Mouse (Mus musculus): ENCODE results near the gene Epas1. TPM values are rescaled to one million over a fixed set of nuclear protein-coding genes. Genes with fewer than 3 reads are reported as not detected.

Epas1 gene
- polyA plus RNA-seq, 1 experiment from 2014 or later = 6.7 TPM

DNA sequence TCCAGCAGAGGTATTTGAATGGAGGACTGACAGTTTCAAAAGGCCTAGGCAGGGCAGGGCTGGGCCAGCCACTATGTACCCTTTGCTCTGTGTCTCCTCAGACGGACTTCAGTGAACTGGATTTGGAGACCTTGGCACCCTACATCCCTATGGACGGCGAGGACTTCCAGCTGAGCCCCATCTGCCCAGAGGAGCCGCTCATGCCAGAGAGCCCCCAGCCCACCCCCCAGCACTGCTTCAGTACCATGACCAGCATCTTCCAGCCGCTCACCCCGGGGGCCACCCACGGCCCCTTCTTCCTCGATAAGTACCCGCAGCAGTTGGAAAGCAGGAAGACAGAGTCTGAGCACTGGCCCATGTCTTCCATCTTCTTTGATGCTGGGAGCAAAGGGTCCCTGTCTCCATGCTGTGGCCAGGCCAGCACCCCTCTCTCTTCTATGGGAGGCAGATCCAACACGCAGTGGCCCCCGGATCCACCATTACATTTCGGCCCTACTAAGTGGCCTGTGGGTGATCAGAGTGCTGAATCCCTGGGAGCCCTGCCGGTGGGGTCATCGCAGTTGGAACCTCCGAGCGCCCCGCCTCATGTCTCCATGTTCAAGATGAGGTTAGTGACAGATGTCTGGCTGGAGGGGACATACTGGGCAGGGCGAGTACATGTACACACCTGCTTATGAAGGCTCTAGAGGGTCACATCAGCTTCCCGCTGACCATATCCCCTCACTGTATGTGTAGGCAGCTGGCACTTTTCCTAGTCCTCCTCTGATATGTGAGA, 74.1 kb downstream of the Epas1 start:
- 91% methylated on average over 19 of the region's 19 CpGs for WGBS
- no peak for DNase-seq (ENCODE audit: low spot score)
- no peak overlapping the region for H3K4me2 ChIP-seq (ENCODE audit: low read depth, low read length)
- H3K27ac ChIP-seq (replicated peaks; ENCODE audit: low read depth, low read length) = no peak overlapping the region
- H3K9ac ChIP-seq (replicated peaks; ENCODE audit: low read length) = no peak overlapping the region
- H3K36me3 ChIP-seq (replicated peaks; ENCODE audit: control insufficient read depth, insufficient read depth, low read depth, low read length) = no peaks in the 10 kb centered on the region
- H3K27me3 ChIP-seq (ENCODE audit: control insufficient read depth, insufficient read depth, low read length) = no peaks in the 10 kb centered on the region
- H3K4me3 ChIP-seq (ENCODE audit: low read depth, low read length) = no peak overlapping the region
- no peak for ATAC-seq (replicated peaks; ENCODE audit: insufficient number of reproducible peaks, low FRiP score, low TSS enrichment, low read depth)
- no peaks in the 10 kb centered on the region for H3K9me3 ChIP-seq (replicated peaks; ENCODE audit: control insufficient read depth, low read length)
- H3K4me1 ChIP-seq (ENCODE audit: control insufficient read depth, insufficient read depth, low read length) = no peaks in the 10 kb centered on the region

DNA sequence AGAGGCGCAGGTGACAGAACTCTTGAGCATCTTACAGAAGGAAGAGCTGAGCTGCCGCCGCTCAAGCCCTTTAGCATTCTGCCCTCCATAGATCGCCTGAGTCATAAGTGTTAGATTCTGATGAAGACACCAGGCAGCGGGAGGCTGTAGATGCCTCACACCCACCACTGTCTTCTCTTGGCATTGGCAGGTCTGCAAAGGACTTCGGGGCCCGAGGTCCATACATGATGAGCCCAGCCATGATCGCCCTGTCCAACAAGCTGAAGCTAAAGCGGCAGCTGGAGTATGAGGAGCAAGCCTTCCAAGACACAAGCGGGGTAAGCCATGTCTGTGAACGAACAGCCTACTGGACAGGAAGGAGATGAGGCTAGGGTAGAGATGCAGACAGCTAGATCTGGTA, 75.0 kb downstream of the Epas1 start:
- H3K4me3 ChIP-seq (ENCODE audit: low read depth, low read length) = no peak overlapping the region
- H3K27ac ChIP-seq (replicated peaks; ENCODE audit: low read depth, low read length) = no peak overlapping the region
- no peak overlapping the region for H3K4me2 ChIP-seq (ENCODE audit: low read depth, low read length)
- H3K4me1 ChIP-seq (ENCODE audit: control insufficient read depth, insufficient read depth, low read length) = no peaks in the 10 kb centered on the region
- no peak overlapping the region for H3K9ac ChIP-seq (replicated peaks; ENCODE audit: low read length)
- ATAC-seq (replicated peaks; ENCODE audit: insufficient number of reproducible peaks, low FRiP score, low TSS enrichment, low read depth) (no peak), DNase-seq (ENCODE audit: low spot score) (no peak)
- 92% methylated on average over 11 of the region's 11 CpGs for WGBS
- no peaks in the 10 kb centered on the region for H3K9me3 ChIP-seq (replicated peaks; ENCODE audit: control insufficient read depth, low read length)
- H3K27me3 ChIP-seq (ENCODE audit: control insufficient read depth, insufficient read depth, low read length) = no peaks in the 10 kb centered on the region
- no peaks in the 10 kb centered on the region for H3K36me3 ChIP-seq (replicated peaks; ENCODE audit: control insufficient read depth, insufficient read depth, low read depth, low read length)

DNA sequence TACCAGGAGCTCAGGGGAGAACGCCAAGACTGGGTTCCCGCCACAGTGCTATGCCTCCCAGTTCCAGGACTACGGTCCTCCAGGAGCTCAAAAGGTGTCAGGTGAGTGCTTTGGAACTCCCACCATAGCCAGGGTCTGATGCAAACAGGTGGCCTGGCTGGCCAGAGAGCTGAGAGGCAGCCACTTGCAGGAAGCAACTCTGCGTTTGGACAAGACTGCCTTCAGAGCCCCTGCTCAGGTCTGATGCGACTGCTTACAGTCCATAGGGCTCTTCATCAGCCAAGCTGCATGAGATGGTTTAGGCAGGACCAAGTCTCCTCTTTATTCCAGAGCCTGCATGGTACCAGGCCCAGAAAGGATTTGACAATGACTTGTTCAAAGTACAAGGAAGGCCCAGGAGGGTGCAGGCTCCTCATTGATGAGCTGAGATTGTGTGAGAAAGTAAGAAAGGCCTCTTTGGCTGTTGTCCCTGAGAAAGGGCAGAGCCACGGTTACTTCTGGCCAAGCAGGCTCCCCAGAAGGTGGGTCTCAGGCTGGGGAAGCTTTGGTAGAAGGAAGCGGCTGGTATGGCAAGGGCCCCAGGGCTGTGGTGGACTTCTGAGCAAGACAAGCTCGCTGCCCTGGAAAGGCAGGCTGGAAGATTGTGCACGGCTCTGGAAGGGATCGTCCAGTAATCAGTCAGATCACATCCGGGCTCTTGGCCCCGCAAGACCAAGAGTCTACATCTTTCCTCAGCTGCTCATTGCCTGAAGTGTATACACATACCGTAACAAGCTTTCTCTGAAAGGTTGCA, 76.1 kb downstream of the Epas1 start:
- Histone ChIP-seq H3K4me1 (ENCODE audit: control insufficient read depth, insufficient read depth, low read length) (no peaks in the 10 kb centered on the region), H3K9ac (replicated peaks; ENCODE audit: low read length) (no peak overlapping the region), H3K27me3 (ENCODE audit: control insufficient read depth, insufficient read depth, low read length) (no peaks in the 10 kb centered on the region), H3K27ac (replicated peaks; ENCODE audit: low read depth, low read length) (no peak overlapping the region), H3K36me3 (replicated peaks; ENCODE audit: control insufficient read depth, insufficient read depth, low read depth, low read length) (no peaks in the 10 kb centered on the region), H3K4me2 (ENCODE audit: low read depth, low read length) (no peak overlapping the region), H3K9me3 (replicated peaks; ENCODE audit: control insufficient read depth, low read length) (no peaks in the 10 kb centered on the region), H3K4me3 (ENCODE audit: low read depth, low read length) (no peak overlapping the region)
- ATAC-seq (replicated peaks; ENCODE audit: insufficient number of reproducible peaks, low FRiP score, low TSS enrichment, low read depth) = no peak
- DNase-seq (ENCODE audit: low spot score) = no peak
- 88% methylated on average over 13 of the region's 13 CpGs for WGBS

DNA sequence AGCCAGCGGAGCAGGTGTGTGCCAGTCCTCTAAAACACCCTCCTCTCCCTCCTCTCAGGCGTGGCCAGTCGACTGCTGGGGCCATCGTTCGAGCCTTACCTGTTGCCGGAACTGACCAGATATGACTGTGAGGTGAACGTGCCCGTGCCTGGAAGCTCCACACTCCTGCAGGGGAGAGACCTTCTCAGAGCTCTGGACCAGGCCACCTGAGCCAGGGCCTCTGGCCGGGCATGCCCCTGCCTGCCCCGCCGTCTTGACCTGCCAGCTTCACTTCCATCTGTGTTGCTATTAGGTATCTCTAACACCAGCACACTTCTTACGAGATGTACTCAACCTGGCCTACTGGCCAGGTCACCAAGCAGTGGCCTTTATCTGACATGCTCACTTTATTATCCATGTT, 77.4 kb downstream of the Epas1 start:
- H3K27me3 ChIP-seq (ENCODE audit: control insufficient read depth, insufficient read depth, low read length) = no peaks in the 10 kb centered on the region
- no peaks in the 10 kb centered on the region for H3K9me3 ChIP-seq (replicated peaks; ENCODE audit: control insufficient read depth, low read length)
- no peak overlapping the region for H3K4me3 ChIP-seq (ENCODE audit: low read depth, low read length)
- DNase-seq (ENCODE audit: low spot score) (no peak), ATAC-seq (replicated peaks; ENCODE audit: insufficient number of reproducible peaks, low FRiP score, low TSS enrichment, low read depth) (no peak)
- H3K4me2 ChIP-seq (ENCODE audit: low read depth, low read length) = no peak overlapping the region
- no peaks in the 10 kb centered on the region for H3K36me3 ChIP-seq (replicated peaks; ENCODE audit: control insufficient read depth, insufficient read depth, low read depth, low read length)
- H3K9ac ChIP-seq (replicated peaks; ENCODE audit: low read length) = no peak overlapping the region
- WGBS = 88% methylated on average over 12 of the region's 12 CpGs
- no peaks in the 10 kb centered on the region for H3K4me1 ChIP-seq (ENCODE audit: control insufficient read depth, insufficient read depth, low read length)
- no peak overlapping the region for H3K27ac ChIP-seq (replicated peaks; ENCODE audit: low read depth, low read length)

DNA sequence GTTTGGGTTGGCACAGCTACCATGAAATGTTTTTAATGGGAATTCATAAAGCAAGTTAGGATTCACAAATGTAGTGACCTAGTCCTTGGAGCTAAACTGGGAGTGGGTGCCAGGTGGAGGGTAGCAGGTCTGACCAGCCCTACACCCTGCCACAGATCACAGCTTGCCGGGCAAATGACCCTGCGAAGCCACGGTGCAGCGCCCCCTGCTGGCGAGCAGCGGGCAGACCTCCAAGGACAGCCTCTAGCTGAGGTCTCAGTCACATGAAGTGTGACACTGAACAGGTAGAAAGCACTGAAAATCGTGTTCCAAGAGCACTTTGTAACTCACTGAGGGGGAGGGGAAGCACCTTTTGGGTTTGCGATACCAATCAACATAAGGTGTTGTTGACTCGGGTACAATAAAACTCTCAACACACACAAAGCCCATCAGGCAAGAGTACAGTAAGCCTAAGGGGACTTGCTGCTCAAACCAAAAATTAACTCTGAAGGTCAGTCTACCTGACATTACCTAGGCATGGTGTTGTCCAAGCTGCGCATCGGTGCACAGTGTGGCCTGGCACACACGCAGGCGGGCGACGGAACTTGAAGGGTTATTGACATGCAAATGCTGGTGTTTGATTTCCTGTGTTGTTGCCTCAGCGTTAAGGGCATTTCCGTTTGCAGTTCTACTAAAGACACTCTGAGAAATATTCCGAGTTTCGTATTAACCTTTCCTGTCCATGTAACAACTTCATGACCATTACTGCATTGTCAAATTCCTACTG, 79.2 kb downstream of the Epas1 start:
- H3K9me3 ChIP-seq (replicated peaks; ENCODE audit: control insufficient read depth, low read length) = no peaks in the 10 kb centered on the region
- H3K27me3 ChIP-seq (ENCODE audit: control insufficient read depth, insufficient read depth, low read length) = no peaks in the 10 kb centered on the region
- DNase-seq (ENCODE audit: low spot score) (peak; percentile 18), ATAC-seq (replicated peaks; ENCODE audit: insufficient number of reproducible peaks, low FRiP score, low TSS enrichment, low read depth) (no peak)
- H3K27ac ChIP-seq (replicated peaks; ENCODE audit: low read depth, low read length) = no peak overlapping the region
- H3K4me1 ChIP-seq (ENCODE audit: control insufficient read depth, insufficient read depth, low read length) = no peaks in the 10 kb centered on the region
- H3K4me3 ChIP-seq (ENCODE audit: low read depth, low read length) = no peak overlapping the region
- WGBS = 69% methylated on average over 19 of the region's 19 CpGs
- H3K4me2 ChIP-seq (ENCODE audit: low read depth, low read length) = no peak overlapping the region
- H3K9ac ChIP-seq (replicated peaks; ENCODE audit: low read length) = no peak overlapping the region
- no peaks in the 10 kb centered on the region for H3K36me3 ChIP-seq (replicated peaks; ENCODE audit: control insufficient read depth, insufficient read depth, low read depth, low read length)

DNA sequence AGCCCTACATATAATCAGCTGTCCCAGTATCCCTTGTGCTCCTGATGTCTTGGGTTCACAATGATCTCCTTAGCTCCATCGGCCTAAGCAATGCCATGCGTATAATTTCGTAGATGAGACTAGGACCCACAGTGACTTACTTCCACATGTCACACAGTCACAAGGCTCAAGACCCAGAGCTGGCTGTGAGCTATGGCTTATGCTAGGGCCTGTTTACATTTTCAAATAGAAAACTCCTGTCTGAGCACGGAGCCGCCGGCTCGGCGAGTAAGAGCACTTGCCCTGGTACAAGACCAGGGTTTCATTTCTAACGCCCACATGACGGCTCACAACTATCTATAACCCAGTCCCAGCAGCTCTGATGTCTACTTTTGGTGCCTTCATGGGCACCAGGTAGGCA, 80.4 kb downstream of the Epas1 start:
- H3K4me3 ChIP-seq (ENCODE audit: low read depth, low read length) = no peak overlapping the region
- H3K9me3 ChIP-seq (replicated peaks; ENCODE audit: control insufficient read depth, low read length) = no peaks in the 10 kb centered on the region
- no peak for DNase-seq (ENCODE audit: low spot score)
- no peak overlapping the region for H3K4me2 ChIP-seq (ENCODE audit: low read depth, low read length)
- WGBS = 94% methylated on average over 10 of the region's 10 CpGs
- no peaks in the 10 kb centered on the region for H3K36me3 ChIP-seq (replicated peaks; ENCODE audit: control insufficient read depth, insufficient read depth, low read depth, low read length)
- H3K27ac ChIP-seq (replicated peaks; ENCODE audit: low read depth, low read length) = no peak overlapping the region
- ATAC-seq (replicated peaks; ENCODE audit: insufficient number of reproducible peaks, low FRiP score, low TSS enrichment, low read depth) = no peak
- H3K27me3 ChIP-seq (ENCODE audit: control insufficient read depth, insufficient read depth, low read length) = no peaks in the 10 kb centered on the region
- no peaks in the 10 kb centered on the region for H3K4me1 ChIP-seq (ENCODE audit: control insufficient read depth, insufficient read depth, low read length)
- no peak overlapping the region for H3K9ac ChIP-seq (replicated peaks; ENCODE audit: low read length)

DNA sequence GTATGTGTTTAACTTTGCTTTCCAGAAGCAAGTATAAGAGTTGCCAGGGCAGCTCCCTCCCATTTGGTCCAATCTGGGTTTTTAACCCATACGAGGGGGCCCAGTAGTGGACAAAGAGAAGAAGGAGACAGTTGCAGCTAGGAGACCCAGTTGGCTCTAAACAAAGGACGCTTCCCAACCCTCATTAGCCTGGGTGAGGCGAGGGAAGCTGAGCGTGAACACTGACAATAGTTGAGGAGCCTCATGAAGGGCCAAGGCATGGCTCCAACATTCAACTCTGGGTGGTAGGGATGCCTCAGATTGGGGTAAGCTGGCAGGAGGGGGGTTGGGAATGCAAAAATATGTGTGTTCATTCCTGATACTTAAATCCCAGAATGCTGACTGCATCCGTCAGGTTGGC, 85.8 kb downstream of the Epas1 start:
- Histone ChIP-seq H3K36me3 (replicated peaks; ENCODE audit: control insufficient read depth, insufficient read depth, low read depth, low read length) (no peaks in the 10 kb centered on the region), H3K9ac (replicated peaks; ENCODE audit: low read length) (no peak overlapping the region), H3K9me3 (replicated peaks; ENCODE audit: control insufficient read depth, low read length) (no peaks in the 10 kb centered on the region), H3K27ac (replicated peaks; ENCODE audit: low read depth, low read length) (no peak overlapping the region), H3K4me1 (ENCODE audit: control insufficient read depth, insufficient read depth, low read length) (no peaks in the 10 kb centered on the region), H3K4me3 (ENCODE audit: low read depth, low read length) (no peak overlapping the region), H3K4me2 (ENCODE audit: low read depth, low read length) (no peak overlapping the region), H3K27me3 (ENCODE audit: control insufficient read depth, insufficient read depth, low read length) (no peaks in the 10 kb centered on the region)
- 71% methylated on average over 5 of the region's 5 CpGs for WGBS
- DNase-seq (ENCODE audit: low spot score) = no peak
- no peak for ATAC-seq (replicated peaks; ENCODE audit: insufficient number of reproducible peaks, low FRiP score, low TSS enrichment, low read depth)
